Mouse (Mus musculus): ENCODE measurements around the gene Mapk7.

DNA sequence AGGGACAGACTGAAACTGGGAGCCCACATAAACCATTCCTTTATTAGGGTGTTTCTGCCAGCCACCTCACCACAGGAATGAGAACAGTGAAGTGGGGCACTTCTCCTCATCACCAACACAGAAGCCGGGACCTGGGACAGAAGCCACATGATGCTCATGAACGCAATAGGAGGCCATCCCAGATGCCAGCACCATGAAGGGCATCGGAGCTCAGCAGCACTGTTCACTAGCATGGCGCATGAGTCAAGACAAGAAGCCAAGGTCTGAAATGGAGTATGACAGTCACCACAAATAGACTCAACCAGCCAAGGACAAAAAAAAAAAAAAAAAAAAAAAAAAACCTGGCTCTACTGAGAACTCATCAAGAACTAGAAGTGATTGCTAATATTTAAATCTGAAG, 53.8 kb downstream of the Mapk7 start:
- TF ChIP-seq POLR2A (IDR thresholded peaks at IDR 0.05; ENCODE audit: control insufficient read depth, low read depth, low read length) (no peak), CTCF (IDR thresholded peaks at IDR 0.05; ENCODE audit: control insufficient read depth, insufficient read depth, insufficient replicate concordance, low read depth, low read length) (no peak)
